Mouse (Mus musculus) bone marrow, adult 2 months (tissue): Measurements from ENCODE around the gene Insrr. TPM values are rescaled to one million over a fixed set of nuclear protein-coding genes. Genes with fewer than 3 reads are reported as not detected.
"Not testable (repeated sequence)": the region's sequence is repeated elsewhere in the genome, so short reads cannot be mapped to it uniquely, and the experiment has no call there.

Source experiments
- H3K27ac ChIP-seq: fragments of 200-500 bp; 2 replicates; pipeline ENCODE4 v1.5.1; 2012; ENCODE audit warnings: low read depth, mild to moderate bottlenecking, control low read depth, inconsistent platforms, low read length; ENCODE audit not compliant: control insufficient read depth, poor library complexity, insufficient read depth
- H3K4me1 ChIP-seq: fragments of 200-500 bp; 2 replicates; pipeline ENCODE4 v1.6.1; 2011; ENCODE audit warnings: low read length; ENCODE audit not compliant: control insufficient read depth, insufficient read depth
- H3K4me3 ChIP-seq: fragments of 200-500 bp; replicated peaks from 2 replicates; pipeline ENCODE3; 2011; ENCODE audit warnings: mild to moderate bottlenecking, low read depth, low read length, control low read depth; ENCODE audit not compliant: control insufficient read depth
- CTCF ChIP-seq: fragments of 200-500 bp; IDR thresholded peaks from 2 replicates; pipeline ENCODE4 v1.5.1; 2011; ENCODE audit warnings: low read length, control low read depth; ENCODE audit not compliant: control insufficient read depth, insufficient read depth
- POLR2A ChIP-seq: fragments of 200-500 bp; IDR thresholded peaks from 2 replicates; pipeline ENCODE4 v1.6.1; 2011; ENCODE audit warnings: low read depth, mild to moderate bottlenecking, control low read depth, low read length, borderline replicate concordance; ENCODE audit not compliant: control insufficient read depth
- WGBS: fragments of 180-500 bp; shearing (Covaris S2); methylation state at CpG from one replicate; pipeline ENCODE4 v1.1.7; 2018; 5-methylcytosine and 5-hydroxymethylcytosine counted together
- polyA plus RNA-seq: library from polyadenylated mRNA; stranded (reverse); fragments of >200 nt; gene quantifications from 2 replicates; pipeline ENCODE4 v1.2.4, GENCODE M21; 2011; ENCODE audit warnings: low replicate concordance; ENCODE audit not compliant: missing spikeins, insufficient read depth, insufficient read length

Gene Insrr
- polyA plus RNA-seq, 1 experiment = not detected

- TF ChIP-seq POLR2A = no peak
- TF ChIP-seq CTCF = no peak
- H3K4me1 ChIP-seq = peaks cover 7% of the 10 kb centered on the region
- H3K27ac ChIP-seq = 0 out of 2 replicates have a peak overlapping the region, but pooled peaks have one; percentile 70
- 14% methylated on average over 5 of the region's 5 CpGs for WGBS
- no peak overlapping the region for H3K4me3 ChIP-seq
Observed at GRCm38 (mm10) chr3:87847680-87848079, 50.9 kb downstream of the Insrr start.

- WGBS = 46% methylated on average over 14 of the region's 14 CpGs
Observed at GRCm38 (mm10) chr3:87849117-87849516, 52.4 kb downstream of the Insrr start.

DNA sequence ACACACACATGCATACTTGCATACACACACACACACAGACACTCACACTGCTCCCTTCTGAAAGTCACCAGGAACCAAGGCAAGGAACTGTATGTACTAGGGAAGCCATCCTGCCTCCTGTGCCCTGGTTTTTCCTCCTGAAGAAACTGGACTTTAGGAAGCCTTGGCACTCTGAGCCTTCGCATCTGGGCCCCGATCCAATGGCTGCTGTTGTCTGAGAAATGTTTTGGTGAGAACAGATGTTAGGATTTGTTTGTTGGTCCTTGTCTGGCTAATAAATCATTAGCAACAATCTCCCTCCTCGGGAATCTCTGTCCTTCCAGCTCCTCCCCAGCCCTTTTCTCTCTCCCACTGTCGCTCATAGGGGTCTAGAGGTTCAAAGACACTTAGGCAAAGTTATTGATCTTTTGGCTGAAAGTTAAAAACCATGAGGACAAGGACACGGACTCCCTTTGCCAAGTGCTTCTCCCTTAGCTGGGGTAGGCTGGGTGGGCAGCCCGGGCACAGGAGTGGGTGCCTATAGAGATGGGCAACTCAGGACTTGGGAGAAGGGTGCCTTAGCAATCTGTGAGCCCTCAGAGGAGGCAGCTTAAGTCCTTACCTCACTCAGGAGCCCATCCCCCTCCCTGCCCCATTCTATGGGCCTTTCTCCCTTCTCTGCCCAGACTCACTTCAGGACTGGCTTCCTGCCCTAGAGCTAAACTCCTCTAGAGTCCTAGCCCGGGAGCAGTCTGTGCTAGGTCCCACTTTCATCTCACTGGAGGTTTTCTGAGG is 58.2 kb downstream of the Insrr start:
- Histone ChIP-seq H3K4me3 (no peak overlapping the region), H3K27ac (no peak overlapping the region), H3K4me1 (no peaks in the 10 kb centered on the region)
- TF ChIP-seq POLR2A (no peak), CTCF (no peak)
- 74% methylated on average over 7 of the region's 7 CpGs for WGBS

More at GRCm38 (mm10) chr3:87849117-87849516, 52.4 kb downstream of the Insrr start:
- H3K4me3 ChIP-seq = no peak overlapping the region
- H3K4me1 ChIP-seq = peaks cover 7% of the 10 kb centered on the region
- no peak overlapping the region; the same call in 1 of the 2 replicates for H3K27ac ChIP-seq
- TF ChIP-seq CTCF (no peak), POLR2A (no peak)

DNA sequence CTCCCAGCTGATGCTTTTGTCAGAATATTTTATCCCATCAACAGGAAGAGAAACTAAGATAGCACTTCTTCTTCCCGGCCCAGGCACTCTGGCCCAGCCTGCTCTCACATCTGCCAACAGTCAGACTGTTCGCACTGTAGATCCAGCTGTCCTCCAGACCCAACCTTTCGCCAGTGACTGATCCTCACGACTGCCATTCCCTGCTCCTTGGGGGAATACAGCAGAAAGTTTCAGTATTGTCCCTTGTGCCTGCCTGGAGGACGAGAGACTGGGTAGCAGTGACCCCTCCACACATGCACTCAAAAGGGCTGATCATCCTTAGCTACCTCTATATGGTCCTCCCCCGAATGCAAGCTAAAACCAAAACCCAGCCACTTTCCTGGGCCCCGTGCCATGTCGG is 59.2 kb downstream of the Insrr start:
- no peak overlapping the region for H3K27ac ChIP-seq
- no peak overlapping the region for H3K4me3 ChIP-seq
- WGBS = 66% methylated on average over 8 of the region's 8 CpGs
- TF ChIP-seq POLR2A = no peak
- TF ChIP-seq CTCF = no peak
- H3K4me1 ChIP-seq = no peaks in the 10 kb centered on the region

DNA sequence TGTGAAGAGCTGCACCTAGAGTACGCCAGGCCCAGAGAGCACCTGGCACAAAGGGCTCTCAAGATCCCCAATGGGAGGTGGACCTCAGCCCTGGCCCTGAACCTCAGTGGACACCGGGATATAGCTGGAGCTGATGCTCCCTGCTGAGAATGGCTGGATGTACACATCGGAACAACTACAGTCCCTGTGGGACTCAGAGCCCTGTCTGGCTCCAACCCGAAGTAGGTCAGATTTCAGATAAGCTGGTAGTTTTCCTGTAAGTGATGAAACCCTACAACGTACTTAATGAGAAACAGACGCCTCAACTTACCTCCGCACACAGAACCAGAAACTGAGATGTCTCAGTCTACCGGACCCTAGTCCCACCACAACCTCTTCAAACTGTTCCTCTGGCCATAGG is 60.9 kb downstream of the Insrr start:
- TF ChIP-seq POLR2A = no peak
- no peak for TF ChIP-seq CTCF
- Histone ChIP-seq H3K27ac (no peak overlapping the region), H3K4me3 (no peak overlapping the region), H3K4me1 (no peaks in the 10 kb centered on the region)
- 89% methylated on average over 8 of the region's 8 CpGs for WGBS

DNA sequence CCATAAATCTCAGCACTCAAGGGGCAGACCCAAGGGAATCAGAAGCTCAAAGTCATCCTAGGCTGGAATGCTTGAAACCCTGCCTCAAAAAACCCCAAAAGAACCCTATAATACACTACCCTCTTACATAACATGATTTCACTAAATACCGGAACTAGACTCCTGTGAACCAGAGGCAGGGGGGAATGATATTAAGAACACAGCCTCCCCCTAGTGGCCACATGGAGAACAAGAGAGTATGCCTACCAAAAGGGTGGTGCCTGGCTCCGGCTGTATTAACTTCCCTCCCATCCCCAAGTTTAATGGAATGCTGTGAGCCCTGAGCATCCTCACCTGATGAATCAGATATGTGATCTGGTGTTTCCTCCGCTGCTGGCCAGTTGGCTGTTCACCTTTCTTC is 63.1 kb downstream of the Insrr start:
- Histone ChIP-seq H3K4me3 (no peak overlapping the region), H3K4me1 (no peaks in the 10 kb centered on the region), H3K27ac (no peak overlapping the region)
- 22% methylated on average over 3 of the region's 3 CpGs for WGBS
- TF ChIP-seq POLR2A = no peak
- peak; percentile 57 for TF ChIP-seq CTCF

GRCm38 (mm10) chr3:87864111-87864510 is 67.4 kb downstream of the Insrr start:
- not testable (repeated sequence) for H3K27ac ChIP-seq, H3K4me1 ChIP-seq, H3K4me3 ChIP-seq
- 83% methylated on average over 4 of the region's 4 CpGs for whole genome bisulfite sequencing

Other genes with a start within 250 kb of the Insrr start
- gene Arhgef11, start 179.4 kb upstream of the Insrr start, polyA plus RNA-seq = 3.4 and 4.5 TPM in 2 replicates
- 1.4 and 11.7 TPM in 2 replicates for gene Lrrc71, start 48.3 kb upstream of the Insrr start, polyA plus RNA-seq
- not detected in 2 replicates for gene Ntrk1, start 1.8 kb upstream of the Insrr start, polyA plus RNA-seq
- 17.6 and 22.4 TPM in 2 replicates for gene Pear1, start 27.4 kb downstream of the Insrr start, polyA plus RNA-seq
- 0.79 and 3.0 TPM in 2 replicates for gene Sh2d2a, start 49.8 kb downstream of the Insrr start, polyA plus RNA-seq
- gene Prcc, start 88.7 kb downstream of the Insrr start, polyA plus RNA-seq = 30.5 and 56.5 TPM in 2 replicates
- 286 and 446 TPM in 2 replicates for gene Hdgf, start 109.4 kb downstream of the Insrr start, polyA plus RNA-seq
- 98.1 and 217 TPM in 2 replicates for gene Mrpl24, start 122.6 kb downstream of the Insrr start, polyA plus RNA-seq
- 16.4 and 18.4 TPM in 2 replicates for gene Isg20l2, start 133.4 kb downstream of the Insrr start, polyA plus RNA-seq
- gene Rrnad1, start 133.8 kb downstream of the Insrr start, polyA plus RNA-seq = 16.2 and 27.7 TPM in 2 replicates
- 3.3 TPM in 1 of 2 replicates, not detected in the other for gene Crabp2, start 151.7 kb downstream of the Insrr start, polyA plus RNA-seq
- gene Nes, start 174.1 kb downstream of the Insrr start, polyA plus RNA-seq = 0.41 and 0.67 TPM in 2 replicates
- 0.95 TPM in 1 of 2 replicates, not detected in the other for gene Bcan, start 203.3 kb downstream of the Insrr start, polyA plus RNA-seq
- gene Hapln2, start 230.6 kb downstream of the Insrr start, polyA plus RNA-seq = not detected in 2 replicates
- gene Gpatch4, start 246.2 kb downstream of the Insrr start, polyA plus RNA-seq = 36.2 and 40.5 TPM in 2 replicates